Mouse (Mus musculus): Measurements from ENCODE around the gene Mpp3.

Gene Mpp3

GRCm38 (mm10) chr11:102028087-102028816 is at the start of gene Mpp3:
Mpp3 (minus strand) TSS chr11:102028461.
- DNase-seq (ENCODE audit: low spot score) = no peak

- no peak for DNase-seq (ENCODE audit: low spot score)
These were observed 45.5 kb upstream of the Mpp3 start for GRCm38 (mm10) chr11:102073722-102074121.

- no peak for DNase-seq (ENCODE audit: low spot score)
These were observed 44.5 kb upstream of the Mpp3 start for GRCm38 (mm10) chr11:102072729-102073128.

- no peak for DNase-seq (ENCODE audit: low spot score)
These were observed 42.2 kb upstream of the Mpp3 start for GRCm38 (mm10) chr11:102070426-102070825.

- no peak for DNase-seq (ENCODE audit: low spot score)
These were observed 41.4 kb upstream of the Mpp3 start for GRCm38 (mm10) chr11:102069633-102070032.

- DNase-seq (ENCODE audit: low spot score) = peak; percentile 39
These were observed 40.7 kb upstream of the Mpp3 start for GRCm38 (mm10) chr11:102068969-102069368.

- no peak for DNase-seq (ENCODE audit: low spot score)
These were observed 34.8 kb upstream of the Mpp3 start for GRCm38 (mm10) chr11:102063076-102063475.

- no peak for DNase-seq (ENCODE audit: low spot score)
These were observed 33.7 kb upstream of the Mpp3 start for GRCm38 (mm10) chr11:102061941-102062473.

GRCm38 (mm10) chr11:102061236-102061940 is 33.1 kb upstream of the Mpp3 start:
- DNase-seq (ENCODE audit: low spot score) = peak; percentile 65

GRCm38 (mm10) chr11:102053847-102054246 is 25.6 kb upstream of the Mpp3 start:
- DNase-seq (ENCODE audit: low spot score) = peak; percentile 46

GRCm38 (mm10) chr11:102053183-102053582 is 24.9 kb upstream of the Mpp3 start:
- DNase-seq (ENCODE audit: low spot score) = no peak

GRCm38 (mm10) chr11:102052697-102053096 is 24.4 kb upstream of the Mpp3 start:
- no peak for DNase-seq (ENCODE audit: low spot score)

- no peak for DNase-seq (ENCODE audit: low spot score)
These were observed 23.7 kb upstream of the Mpp3 start for GRCm38 (mm10) chr11:102051954-102052353.

- DNase-seq (ENCODE audit: low spot score) = no peak
These were observed 23.3 kb upstream of the Mpp3 start for GRCm38 (mm10) chr11:102051541-102051940.

- no peak for DNase-seq (ENCODE audit: low spot score)
These were observed 21.7 kb upstream of the Mpp3 start for GRCm38 (mm10) chr11:102049875-102050482.

- no peak for DNase-seq (ENCODE audit: low spot score)
These were observed 18.3 kb upstream of the Mpp3 start for GRCm38 (mm10) chr11:102046607-102047006.

GRCm38 (mm10) chr11:102044691-102045212 is 16.5 kb upstream of the Mpp3 start:
- no peak for DNase-seq (ENCODE audit: low spot score)

- DNase-seq (ENCODE audit: low spot score) = no peak
These were observed 15.1 kb upstream of the Mpp3 start for GRCm38 (mm10) chr11:102043381-102043780.

- DNase-seq (ENCODE audit: low spot score) = no peak
These were observed 14.7 kb upstream of the Mpp3 start for GRCm38 (mm10) chr11:102042971-102043370.

GRCm38 (mm10) chr11:102041350-102041949 is 13.2 kb upstream of the Mpp3 start, which contains the start of gene Cd300lg:
Cd300lg (plus strand) TSS chr11:102041509.
- no peak for DNase-seq (ENCODE audit: low spot score)

GRCm38 (mm10) chr11:102040646-102041045 is 12.4 kb upstream of the Mpp3 start:
- no peak for DNase-seq (ENCODE audit: low spot score)

GRCm38 (mm10) chr11:102040138-102040524 is 11.9 kb upstream of the Mpp3 start:
- peak; percentile 94 for DNase-seq (ENCODE audit: low spot score)
